Mouse (Mus musculus): ENCODE data around the gene Lep. TPM values are rescaled to one million over a fixed set of nuclear protein-coding genes. Genes with fewer than 3 reads are reported as not detected.

The Lep gene
- total and polyA plus RNA-seq, 2 experiments from 2014 or later, result not detected

- Histone ChIP-seq H3K4me2 (ENCODE audit: low read depth, low read length) (no peak overlapping the region), H3K36me3 (replicated peaks; ENCODE audit: control insufficient read depth, insufficient read depth, low read length) (no peaks in the 10 kb centered on the region), H3K4me3 (ENCODE audit: low read depth, low read length) (no peak overlapping the region), H3K27me3 (ENCODE audit: control insufficient read depth, insufficient read depth, low read length) (peaks cover 32% of the 10 kb centered on the region), H3K9ac (replicated peaks; ENCODE audit: low read depth, low read length) (no peak overlapping the region), H3K9me3 (replicated peaks; ENCODE audit: control insufficient read depth, low read length) (no peaks in the 10 kb centered on the region), H3K27ac (ENCODE audit: low read depth) (no peak overlapping the region), H3K4me1 (ENCODE audit: control insufficient read depth, insufficient read depth) (no peaks in the 10 kb centered on the region)
- 60% methylated on average over 5 of the region's 5 CpGs for WGBS
- no peak for TF ChIP-seq CTCF (IDR thresholded peaks at IDR 0.05; ENCODE audit: low read depth)
- TF ChIP-seq EP300 (IDR thresholded peaks at IDR 0.05; ENCODE audit: low read depth), result no peak
- no peak for DNase-seq (ENCODE audit: low spot score)
- ATAC-seq (ENCODE audit: insufficient read depth, low read depth), result no peak
Observed at GRCm38 (mm10) chr6:29020937-29021336, 39.1 kb upstream of the Lep start.

GRCm38 (mm10) chr6:29021501-29021900 is 38.5 kb upstream of the Lep start:
- Histone ChIP-seq H3K9ac (replicated peaks; ENCODE audit: low read depth, low read length) (no peak overlapping the region), H3K27me3 (ENCODE audit: control insufficient read depth, insufficient read depth, low read length) (peaks cover 37% of the 10 kb centered on the region), H3K4me3 (ENCODE audit: low read depth, low read length) (no peak overlapping the region), H3K27ac (ENCODE audit: low read depth) (no peak overlapping the region), H3K36me3 (replicated peaks; ENCODE audit: control insufficient read depth, insufficient read depth, low read length) (no peaks in the 10 kb centered on the region), H3K4me2 (ENCODE audit: low read depth, low read length) (no peak overlapping the region), H3K9me3 (replicated peaks; ENCODE audit: control insufficient read depth, low read length) (no peaks in the 10 kb centered on the region), H3K4me1 (ENCODE audit: control insufficient read depth, insufficient read depth) (no peaks in the 10 kb centered on the region)
- ATAC-seq (ENCODE audit: insufficient read depth, low read depth), result no peak
- no peak for DNase-seq (ENCODE audit: low spot score)
- WGBS, result 27% methylated on average over 6 of the region's 6 CpGs
- no peak for TF ChIP-seq CTCF (IDR thresholded peaks at IDR 0.05; ENCODE audit: low read depth)
- no peak for TF ChIP-seq EP300 (IDR thresholded peaks at IDR 0.05; ENCODE audit: low read depth)

GRCm38 (mm10) chr6:29022115-29022514 is 37.9 kb upstream of the Lep start:
- Histone ChIP-seq H3K4me2 (ENCODE audit: low read depth, low read length) (no peak overlapping the region), H3K9ac (replicated peaks; ENCODE audit: low read depth, low read length) (no peak overlapping the region), H3K9me3 (replicated peaks; ENCODE audit: control insufficient read depth, low read length) (no peaks in the 10 kb centered on the region), H3K27ac (ENCODE audit: low read depth) (no peak overlapping the region), H3K36me3 (replicated peaks; ENCODE audit: control insufficient read depth, insufficient read depth, low read length) (no peaks in the 10 kb centered on the region), H3K4me1 (ENCODE audit: control insufficient read depth, insufficient read depth) (no peaks in the 10 kb centered on the region), H3K4me3 (ENCODE audit: low read depth, low read length) (no peak overlapping the region), H3K27me3 (ENCODE audit: control insufficient read depth, insufficient read depth, low read length) (peaks cover 37% of the 10 kb centered on the region)
- TF ChIP-seq EP300 (IDR thresholded peaks at IDR 0.05; ENCODE audit: low read depth) (no peak), CTCF (IDR thresholded peaks at IDR 0.05; ENCODE audit: low read depth) (no peak)
- ATAC-seq (ENCODE audit: insufficient read depth, low read depth), result no peak
- DNase-seq (ENCODE audit: low spot score), result no peak
- 48% methylated on average over 5 of the region's 5 CpGs for WGBS

- Histone ChIP-seq H3K9ac (replicated peaks; ENCODE audit: low read depth, low read length) (no peak overlapping the region), H3K4me2 (ENCODE audit: low read depth, low read length) (no peak overlapping the region), H3K4me1 (ENCODE audit: control insufficient read depth, insufficient read depth) (no peaks in the 10 kb centered on the region), H3K27me3 (ENCODE audit: control insufficient read depth, insufficient read depth, low read length) (peaks cover 25% of the 10 kb centered on the region), H3K27ac (ENCODE audit: low read depth) (no peak overlapping the region), H3K36me3 (replicated peaks; ENCODE audit: control insufficient read depth, insufficient read depth, low read length) (no peaks in the 10 kb centered on the region), H3K9me3 (replicated peaks; ENCODE audit: control insufficient read depth, low read length) (no peaks in the 10 kb centered on the region), H3K4me3 (ENCODE audit: low read depth, low read length) (no peak overlapping the region)
- WGBS, result 30% methylated on average over 18 of the region's 18 CpGs
- TF ChIP-seq CTCF (IDR thresholded peaks at IDR 0.05; ENCODE audit: low read depth) (peak; percentile 73), EP300 (IDR thresholded peaks at IDR 0.05; ENCODE audit: low read depth) (no peak)
- peak; percentile 51 for DNase-seq (ENCODE audit: low spot score)
- ATAC-seq (ENCODE audit: insufficient read depth, low read depth), result peak; percentile 20; the same call in 1 of the 2 replicates
Observed at GRCm38 (mm10) chr6:29023206-29023967, 36.6 kb upstream of the Lep start.

- Histone ChIP-seq H3K9ac (replicated peaks; ENCODE audit: low read depth, low read length) (no peak overlapping the region), H3K27ac (ENCODE audit: low read depth) (no peak overlapping the region), H3K9me3 (replicated peaks; ENCODE audit: control insufficient read depth, low read length) (no peaks in the 10 kb centered on the region), H3K4me3 (ENCODE audit: low read depth, low read length) (no peak overlapping the region), H3K27me3 (ENCODE audit: control insufficient read depth, insufficient read depth, low read length) (peaks cover 24% of the 10 kb centered on the region), H3K36me3 (replicated peaks; ENCODE audit: control insufficient read depth, insufficient read depth, low read length) (no peaks in the 10 kb centered on the region), H3K4me1 (ENCODE audit: control insufficient read depth, insufficient read depth) (no peaks in the 10 kb centered on the region), H3K4me2 (ENCODE audit: low read depth, low read length) (no peak overlapping the region)
- peak; percentile 55 for DNase-seq (ENCODE audit: low spot score)
- TF ChIP-seq EP300 (IDR thresholded peaks at IDR 0.05; ENCODE audit: low read depth) (no peak), CTCF (IDR thresholded peaks at IDR 0.05; ENCODE audit: low read depth) (peak; percentile 97)
- peak; percentile 61 for ATAC-seq (ENCODE audit: insufficient read depth, low read depth)
- 4% methylated on average over 16 of the region's 16 CpGs for WGBS
Observed at GRCm38 (mm10) chr6:29024000-29024417, 36.0 kb upstream of the Lep start.

Data from heart, postnatal 0 days (tissue).